Mouse (Mus musculus): ENCODE data around the gene Twistnb.

The Twistnb gene

GRCm38 (mm10) chr12:33429387-33430160 lies at the start of gene Twistnb:
Gene Twistnb (plus strand): TSS chr12:33429635.
- DNase-seq (ENCODE audit: low spot score), result peak; percentile 97

DNA sequence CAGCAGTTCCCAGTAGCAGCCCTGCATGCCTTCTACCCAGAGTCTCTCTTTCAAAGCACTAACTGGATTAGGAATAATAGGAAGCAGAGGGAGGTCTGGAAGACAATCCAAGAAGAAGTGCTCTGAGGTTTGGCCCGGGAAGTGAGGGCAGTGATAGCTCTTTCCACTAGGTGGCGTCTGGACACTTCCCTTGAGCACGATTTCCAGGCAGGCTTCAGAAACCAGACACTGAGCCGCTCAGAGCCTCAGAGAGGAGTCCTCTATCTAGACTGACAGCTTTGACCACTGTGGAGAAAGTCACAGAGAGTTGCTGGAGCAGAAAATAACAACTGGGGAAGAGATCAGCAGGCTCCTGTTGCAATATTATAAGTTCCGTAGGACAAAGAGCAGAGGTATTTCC lies 40.6 kb upstream of the Twistnb start:
- peak; percentile 46 for DNase-seq (ENCODE audit: low spot score)

DNA sequence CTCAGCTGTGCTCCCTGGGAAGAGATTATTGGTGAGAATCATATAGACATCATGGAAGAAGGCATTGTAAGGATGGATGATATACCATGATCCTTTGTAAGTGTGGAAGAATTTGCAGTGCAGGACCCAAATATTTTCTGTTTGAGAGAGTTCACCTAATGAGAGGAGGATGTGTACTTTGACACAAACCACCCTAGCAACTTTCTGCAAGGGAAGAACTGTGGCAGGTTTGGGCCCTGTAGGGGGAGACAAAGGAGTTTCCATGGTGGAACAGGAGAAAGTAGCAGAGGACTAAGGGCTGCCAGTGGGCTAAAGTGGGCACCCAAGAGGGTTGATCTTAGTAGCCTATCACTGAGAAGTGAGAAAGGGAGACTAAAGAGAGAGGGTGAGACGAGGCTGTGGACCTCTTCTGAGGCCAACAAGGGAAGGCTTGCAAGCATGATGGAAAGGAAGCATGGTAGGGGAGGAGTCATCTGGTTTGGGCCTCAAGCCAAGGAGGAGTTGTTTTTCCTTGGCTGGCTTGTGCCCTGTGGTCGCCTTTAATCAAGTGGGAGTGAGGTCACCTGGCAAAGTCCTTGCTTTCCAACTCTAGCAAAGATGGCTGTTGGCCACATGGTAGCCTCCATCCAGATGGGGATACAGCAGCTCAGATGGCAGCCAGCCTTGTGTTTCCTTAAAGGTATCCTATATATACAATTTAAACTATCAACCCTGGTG lies 38.4 kb upstream of the Twistnb start:
- DNase-seq (ENCODE audit: low spot score), result no peak

GRCm38 (mm10) chr12:33394804-33395623 lies 34.4 kb upstream of the Twistnb start, which contains the start of gene Efcab10:
Gene Efcab10 (plus strand): TSS chr12:33394854.
- no peak for DNase-seq (ENCODE audit: low spot score)

GRCm38 (mm10) chr12:33403265-33403693 lies 26.2 kb upstream of the Twistnb start:
- DNase-seq (ENCODE audit: low spot score), result no peak

DNA sequence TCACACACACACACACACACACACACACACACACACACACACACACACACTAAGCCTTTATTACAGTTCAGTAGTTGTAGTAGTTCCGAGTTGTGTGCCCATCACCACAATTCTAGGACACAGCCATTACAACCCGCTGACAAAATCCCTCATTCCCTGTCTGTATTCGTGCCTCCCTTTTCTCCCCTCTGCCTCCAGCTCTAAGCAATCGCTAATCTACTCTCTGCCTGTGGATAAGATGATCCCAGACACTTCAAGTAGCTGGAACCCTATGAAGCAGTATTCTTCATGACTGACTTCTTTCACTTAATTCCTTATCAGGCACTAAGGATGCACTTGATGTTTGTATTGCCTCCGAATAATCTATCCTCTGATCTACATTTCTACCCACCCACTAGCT lies 24.4 kb upstream of the Twistnb start:
- no peak for DNase-seq (ENCODE audit: low spot score)

- no peak for DNase-seq (ENCODE audit: low spot score)
Measured at GRCm38 (mm10) chr12:33405398-33406026, 23.9 kb upstream of the Twistnb start.

DNA sequence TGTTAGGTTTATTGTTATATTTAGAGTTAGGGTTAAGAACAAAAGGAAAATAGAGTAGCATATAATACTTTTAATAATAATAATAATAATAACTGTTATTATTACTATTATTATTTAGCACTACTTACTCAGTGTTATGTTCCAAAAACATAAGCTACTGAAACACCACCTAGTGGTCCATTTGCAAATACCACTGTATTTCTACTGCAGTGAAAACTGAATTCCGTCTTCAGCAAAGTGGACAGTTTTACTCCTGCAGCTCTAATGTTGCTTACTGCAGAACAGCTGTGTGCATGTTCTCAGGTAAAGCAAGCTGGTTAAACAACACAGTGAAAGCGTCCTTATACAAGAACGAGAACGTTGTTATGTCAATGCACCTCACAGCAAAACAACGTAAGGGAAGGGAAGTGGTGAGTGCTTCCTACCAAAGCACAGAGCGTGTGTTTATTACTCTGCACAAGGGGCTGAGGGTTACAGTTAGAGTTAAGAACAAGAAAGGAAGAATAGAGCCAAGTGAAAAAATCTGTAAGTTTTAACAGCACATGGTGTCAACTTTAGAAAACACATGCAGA lies 17.8 kb upstream of the Twistnb start:
- DNase-seq (ENCODE audit: low spot score), result no peak

- no peak for DNase-seq (ENCODE audit: low spot score)
Measured at GRCm38 (mm10) chr12:33424329-33424728, 5.1 kb upstream of the Twistnb start.

DNA sequence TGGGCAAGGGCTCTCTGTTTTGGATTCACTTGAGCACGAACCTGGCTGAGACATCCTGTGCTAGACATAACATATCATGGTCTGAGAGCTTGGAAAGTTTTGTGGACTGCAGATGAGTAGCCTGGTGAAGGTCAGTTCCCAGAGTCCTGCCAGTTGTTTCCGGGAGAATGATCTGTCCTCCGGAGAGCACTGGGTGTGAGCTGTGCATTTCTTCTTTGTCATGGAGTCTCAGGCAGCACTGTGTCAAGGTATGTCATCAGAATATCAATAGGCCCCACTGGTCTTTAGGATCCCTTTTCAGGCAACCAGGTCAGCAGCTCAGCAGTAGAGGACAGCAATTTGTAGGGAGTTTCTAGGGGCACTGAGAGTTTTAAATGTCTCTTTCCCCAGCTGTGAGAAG lies 2.1 kb upstream of the Twistnb start:
- DNase-seq (ENCODE audit: low spot score), result no peak

- DNase-seq (ENCODE audit: low spot score), result no peak
Measured at GRCm38 (mm10) chr12:33427726-33428125, 1.7 kb upstream of the Twistnb start.

GRCm38 (mm10) chr12:33433812-33434211 lies 4.4 kb downstream of the Twistnb start:
- no peak for DNase-seq (ENCODE audit: low spot score)

- DNase-seq (ENCODE audit: low spot score), result no peak
Measured at GRCm38 (mm10) chr12:33434758-33435157, 5.3 kb downstream of the Twistnb start.

DNA sequence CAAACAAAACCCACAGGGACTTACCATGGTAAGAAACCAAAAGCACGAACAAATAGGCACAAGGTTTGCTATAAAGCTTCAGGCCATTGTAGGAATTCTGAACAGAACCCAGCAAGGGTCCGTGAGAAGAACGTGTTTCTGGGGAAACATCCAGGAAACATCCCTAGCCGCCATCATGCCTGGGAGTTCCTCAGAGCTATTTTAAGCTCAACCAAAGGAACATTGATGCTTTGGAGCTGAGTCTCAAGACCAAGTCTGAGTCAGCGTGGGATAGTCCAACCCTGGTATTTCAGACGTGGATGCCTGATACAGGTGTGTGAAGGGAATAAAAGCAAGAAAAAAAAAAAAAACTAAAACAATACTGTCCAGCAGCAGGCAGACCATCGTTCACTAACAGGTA lies 26.0 kb downstream of the Twistnb start:
- no peak for DNase-seq (ENCODE audit: low spot score)

GRCm38 (mm10) chr12:33456242-33456641 lies 26.8 kb downstream of the Twistnb start:
- no peak for DNase-seq (ENCODE audit: low spot score)

- DNase-seq (ENCODE audit: low spot score), result no peak
Measured at GRCm38 (mm10) chr12:33480975-33481374, 51.5 kb downstream of the Twistnb start.

DNA sequence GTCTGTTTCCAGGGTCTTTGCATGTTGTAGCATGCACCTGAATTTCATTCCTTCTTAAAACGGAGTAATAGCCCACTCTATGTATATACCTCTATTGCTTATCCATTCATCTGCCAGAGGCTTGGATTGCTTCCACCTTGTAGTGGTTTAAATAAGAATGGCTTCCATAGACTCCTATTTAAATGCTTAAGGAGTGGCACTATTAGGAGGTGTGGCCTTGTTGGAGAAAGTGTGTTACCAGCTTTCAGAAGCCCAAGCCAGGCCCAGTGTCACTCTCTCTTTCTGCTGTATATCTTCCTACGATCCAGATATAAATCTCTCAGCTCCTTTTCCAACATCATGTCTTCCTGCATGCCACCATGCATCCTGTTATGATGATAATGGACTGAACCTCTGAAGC lies 53.5 kb downstream of the Twistnb start:
- DNase-seq (ENCODE audit: low spot score), result no peak

All from urinary bladder, postnatal 25 days (tissue).